Mouse (Mus musculus) intestine, embryonic 15.5 days (tissue): ENCODE measurements around the gene Cs. TPM values are rescaled to one million over a fixed set of nuclear protein-coding genes. Genes with fewer than 3 reads are reported as not detected.

Experiments used
- ATAC-seq: fragments of 200-750 bp; cut with Nextera tagmentation; 2 replicates; pipeline ENCODE4 v1.8.0; 2017; ENCODE audit warnings: moderate TSS enrichment, moderate library complexity
- H3K27ac ChIP-seq: fragments of 300-500 bp; sonication (generic); 2 replicates; pipeline ENCODE4 v1.5.1; 2015; ENCODE audit warnings: mild to moderate bottlenecking, inconsistent platforms
- H3K27me3 ChIP-seq: fragments of 300-500 bp; sonication (generic); replicated peaks from 2 replicates; pipeline ENCODE4 v1.6.1; 2015; ENCODE audit warnings: inconsistent platforms
- H3K36me3 ChIP-seq: fragments of 300-500 bp; sonication (generic); 2 replicates; pipeline ENCODE4 v1.6.1; 2015; ENCODE audit warnings: inconsistent platforms
- H3K4me1 ChIP-seq: fragments of 300-500 bp; sonication (generic); replicated peaks from 2 replicates; pipeline ENCODE4 v1.6.1; 2015; ENCODE audit warnings: inconsistent platforms
- H3K4me2 ChIP-seq: fragments of 300-500 bp; sonication (generic); replicated peaks from 2 replicates; pipeline ENCODE4 v1.6.1; 2015; ENCODE audit warnings: mild to moderate bottlenecking, inconsistent platforms
- H3K4me3 ChIP-seq: fragments of 300-500 bp; sonication (generic); replicated peaks from 2 replicates; pipeline ENCODE4 v1.5.1; 2015; ENCODE audit warnings: inconsistent platforms
- H3K9ac ChIP-seq: fragments of 300-500 bp; sonication (generic); 2 replicates; pipeline ENCODE4 v1.6.1; 2015; ENCODE audit warnings: inconsistent platforms
- H3K9me3 ChIP-seq: fragments of 300-500 bp; sonication (generic); 2 replicates; pipeline ENCODE4 v1.6.1; 2016; ENCODE audit warnings: inconsistent platforms
- WGBS: fragments of 180-500 bp; shearing (Covaris S2); methylation state at CpG from one replicate; pipeline ENCODE4 v1.1.7; 2015; 5-methylcytosine and 5-hydroxymethylcytosine counted together
- polyA plus RNA-seq: library from polyadenylated mRNA; unstranded; fragments of >200 nt; fragmentation: Nextera tagmentation; extraction: Ambion mirVana; gene quantifications from 2 replicates; pipeline ENCODE4 v1.2.1, GENCODE M21; 2015

The Cs gene
- polyA plus RNA-seq, 1 experiment from 2014 or later: 269 TPM

DNA sequence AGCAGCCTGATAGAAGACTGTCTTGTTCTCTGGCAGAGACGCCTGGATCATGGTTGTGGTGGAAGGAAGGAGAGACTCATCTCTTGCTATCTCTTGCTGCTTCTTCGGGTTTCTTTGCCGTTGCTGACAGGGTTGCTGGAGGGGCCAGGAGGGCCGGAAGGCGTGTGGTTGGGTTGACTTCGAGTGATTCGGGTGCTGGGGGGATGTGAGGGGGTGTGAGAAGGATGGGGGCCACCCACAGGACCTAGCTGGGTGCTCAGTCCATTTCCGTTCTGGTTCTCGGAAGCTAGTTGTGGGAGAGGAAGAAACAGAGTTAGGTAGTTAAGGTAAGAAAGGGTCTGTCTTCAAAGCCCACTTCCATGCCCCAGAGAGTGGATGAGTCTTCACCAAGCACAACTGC is 64.1 kb downstream of the Cs start:
- Histone ChIP-seq H3K27me3 (no peaks in the 10 kb centered on the region), H3K9me3 (no peaks in the 10 kb centered on the region), H3K4me1 (peaks cover 13% of the 10 kb centered on the region), H3K9ac (no peak overlapping the region), H3K36me3 (peaks cover 13% of the 10 kb centered on the region), H3K27ac (no peak overlapping the region), H3K4me2 (peak overlapping the region; percentile 53; the same call in 1 of the 2 replicates), H3K4me3 (no peak overlapping the region)
- ATAC-seq: no peak
- 76% methylated on average over 9 of the region's 9 CpGs for WGBS

GRCm38 (mm10) chr10:128403931-128404330 is 66.4 kb downstream of the Cs start:
- H3K27me3 ChIP-seq: no peaks in the 10 kb centered on the region

GRCm38 (mm10) chr10:128408591-128409535 is 71.3 kb downstream of the Cs start:
- 19% methylated on average over 35 of the region's 35 CpGs for WGBS
- no peaks in the 10 kb centered on the region for H3K9me3 ChIP-seq
- peak overlapping the region; percentile 96 for H3K4me3 ChIP-seq
- peak overlapping the region; percentile 76 for H3K27ac ChIP-seq
- peak; percentile 7; the same call in 1 of the 2 replicates for ATAC-seq
- H3K4me2 ChIP-seq: peak overlapping the region; percentile 93
- H3K36me3 ChIP-seq: peaks cover 9% of the 10 kb centered on the region
- no peaks in the 10 kb centered on the region for H3K27me3 ChIP-seq
- H3K4me1 ChIP-seq: peaks cover 28% of the 10 kb centered on the region
- H3K9ac ChIP-seq: peak overlapping the region; percentile 64

More at GRCm38 (mm10) chr10:128403931-128404330, 66.4 kb downstream of the Cs start:
- no peak overlapping the region for H3K4me2 ChIP-seq
- H3K4me1 ChIP-seq: peaks cover 7% of the 10 kb centered on the region
- no peak overlapping the region for H3K9ac ChIP-seq
- no peak for ATAC-seq
- H3K4me3 ChIP-seq: no peak overlapping the region
- WGBS: 88% methylated on average over 7 of the region's 7 CpGs
- H3K27ac ChIP-seq: no peak overlapping the region
- H3K36me3 ChIP-seq: peaks cover 9% of the 10 kb centered on the region
- no peaks in the 10 kb centered on the region for H3K9me3 ChIP-seq

GRCm38 (mm10) chr10:128409692-128410559 is 72.4 kb downstream of the Cs start:
- peak overlapping the region; percentile 96 for H3K4me3 ChIP-seq
- H3K4me1 ChIP-seq: peaks cover 36% of the 10 kb centered on the region
- peak overlapping the region; percentile 64 for H3K9ac ChIP-seq
- ATAC-seq: peak; percentile 87
- H3K4me2 ChIP-seq: peak overlapping the region; percentile 93
- H3K27me3 ChIP-seq: no peaks in the 10 kb centered on the region
- no peaks in the 10 kb centered on the region for H3K9me3 ChIP-seq
- peak overlapping the region; percentile 98 for H3K27ac ChIP-seq
- 5% methylated on average over 36 of the region's 36 CpGs for WGBS
- peaks cover 9% of the 10 kb centered on the region for H3K36me3 ChIP-seq

DNA sequence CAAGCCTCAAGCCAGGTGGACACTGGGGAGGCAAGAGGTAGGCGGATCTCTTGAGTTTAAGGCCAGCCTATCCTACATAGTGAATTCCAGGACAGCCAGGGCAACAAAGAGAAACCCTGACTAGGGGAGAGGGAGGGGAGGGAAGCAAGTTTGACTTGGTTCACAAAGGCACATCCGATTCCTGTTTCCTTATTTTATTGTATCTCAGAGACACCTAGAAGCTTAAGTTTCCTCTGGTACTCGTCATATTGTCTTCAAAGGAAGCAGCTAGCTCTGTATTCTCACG is 73.0 kb downstream of the Cs start:
- Histone ChIP-seq H3K27me3 (no peaks in the 10 kb centered on the region), H3K9ac (peak overlapping the region; percentile 75; the same call in 1 of the 2 replicates), H3K27ac (peak overlapping the region; percentile 98), H3K9me3 (no peaks in the 10 kb centered on the region), H3K4me2 (peak overlapping the region; percentile 93), H3K36me3 (peaks cover 10% of the 10 kb centered on the region), H3K4me1 (peaks cover 38% of the 10 kb centered on the region), H3K4me3 (peak overlapping the region; percentile 96)
- no peak for ATAC-seq
- WGBS: 15% methylated on average over 4 of the region's 4 CpGs

GRCm38 (mm10) chr10:128411211-128412054 is 73.9 kb downstream of the Cs start, which contains the start of the genes Nabp2 and Rnf41:
Nabp2 (minus strand) TSS chr10:128411492.
Rnf41 (plus strand) TSS chr10:128411657.
- H3K4me1 ChIP-seq: peaks cover 38% of the 10 kb centered on the region
- peak within 1 kb of the TSS; percentile 96 for H3K4me3 ChIP-seq
- under 1% methylated on average over 50 of the region's 50 CpGs for WGBS
- H3K4me2 ChIP-seq: peak within 1 kb of the TSS; percentile 93
- H3K27me3 ChIP-seq: no peaks in the 10 kb centered on the region
- peaks cover 8% of the 10 kb centered on the region for H3K36me3 ChIP-seq
- peak; percentile 89 for ATAC-seq
- H3K27ac ChIP-seq: peak within 1 kb of the TSS; percentile 98
- H3K9me3 ChIP-seq: no peaks in the 10 kb centered on the region
- H3K9ac ChIP-seq: peak within 1 kb of the TSS; percentile 84

GRCm38 (mm10) chr10:128412055-128412381 is 74.5 kb downstream of the Cs start:
- ATAC-seq: no peak
- Histone ChIP-seq H3K4me1 (peaks cover 38% of the 10 kb centered on the region), H3K9me3 (no peaks in the 10 kb centered on the region), H3K4me2 (peak overlapping the region; percentile 93), H3K27ac (peak overlapping the region; percentile 98), H3K9ac (peak overlapping the region; percentile 84), H3K36me3 (peaks cover 13% of the 10 kb centered on the region), H3K27me3 (no peaks in the 10 kb centered on the region), H3K4me3 (peak overlapping the region; percentile 96)
- 0% methylated on average over 14 of the region's 14 CpGs for WGBS

Other genes with a start within 250 kb of the Cs start
- gene Baz2a, start 246.2 kb upstream of the Cs start, polyA plus RNA-seq: 11.7 and 12.5 TPM in 2 replicates
- 24.8 and 27.0 TPM in 2 replicates for gene Rbms2, start 157.4 kb upstream of the Cs start, polyA plus RNA-seq
- 1.8 and 3.3 TPM in 2 replicates for gene Gls2, start 143.3 kb upstream of the Cs start, polyA plus RNA-seq
- gene Spryd4, start 125.9 kb upstream of the Cs start, polyA plus RNA-seq: 34.8 and 35.9 TPM in 2 replicates
- gene Mip, start 111.9 kb upstream of the Cs start, polyA plus RNA-seq: 0.19 TPM in 1 of 2 replicates, not detected in the other
- gene Timeless, start 105.7 kb upstream of the Cs start, polyA plus RNA-seq: 40.8 and 41.3 TPM in 2 replicates
- gene Apon, start 83.6 kb upstream of the Cs start, polyA plus RNA-seq: 0.26 and 0.35 TPM in 2 replicates
- 1.6 and 2.9 TPM in 2 replicates for gene Apof, start 69.1 kb upstream of the Cs start, polyA plus RNA-seq
- gene Stat2, start 67.2 kb upstream of the Cs start, polyA plus RNA-seq: 15.1 and 15.4 TPM in 2 replicates
- gene Il23a, start 39.0 kb upstream of the Cs start, polyA plus RNA-seq: 0.21 and 0.31 TPM in 2 replicates
- 26.2 TPM in 2 replicates for gene Pan2, start 34.4 kb upstream of the Cs start, polyA plus RNA-seq
- gene Cnpy2, start 15.3 kb upstream of the Cs start, polyA plus RNA-seq: 303 and 328 TPM in 2 replicates
- gene Coq10a, start 31.3 kb downstream of the Cs start, polyA plus RNA-seq: 13.7 TPM in 2 replicates
- gene Ankrd52, start 39.4 kb downstream of the Cs start, polyA plus RNA-seq: 10.0 and 11.5 TPM in 2 replicates
- gene Slc39a5, start 63.5 kb downstream of the Cs start, polyA plus RNA-seq: 114 and 141 TPM in 2 replicates
- 87.9 and 97.1 TPM in 2 replicates for gene Nabp2, start 73.8 kb downstream of the Cs start, polyA plus RNA-seq
- 36.6 and 37.5 TPM in 2 replicates for gene Rnf41, start 73.9 kb downstream of the Cs start, polyA plus RNA-seq
- 62.5 TPM in 2 replicates for gene Smarcc2, start 121.5 kb downstream of the Cs start, polyA plus RNA-seq
- gene Myl6, start 156.4 kb downstream of the Cs start, polyA plus RNA-seq: 1,676 and 1,825 TPM in 2 replicates
- gene Myl6b, start 161.0 kb downstream of the Cs start, polyA plus RNA-seq: 2.4 and 2.7 TPM in 2 replicates
- gene Esyt1, start 188.1 kb downstream of the Cs start, polyA plus RNA-seq: 28.4 and 29.3 TPM in 2 replicates
- gene Zc3h10, start 210.0 kb downstream of the Cs start, polyA plus RNA-seq: 14.5 and 15.2 TPM in 2 replicates
- gene Rpl41, start 211.6 kb downstream of the Cs start, polyA plus RNA-seq: 3,667 and 3,915 TPM in 2 replicates
- 205 and 210 TPM in 2 replicates for gene Pa2g4, start 228.3 kb downstream of the Cs start, polyA plus RNA-seq